Mouse (Mus musculus) lung, embryonic 14.5 days (tissue): ENCODE data around the gene Tprkb. TPM values are rescaled to one million over a fixed set of nuclear protein-coding genes. Genes with fewer than 3 reads are reported as not detected.
"Not testable (repeated sequence)": the region's sequence is repeated elsewhere in the genome, so short reads cannot be mapped to it uniquely, and the experiment has no call there.

Source experiments
- ATAC-seq: fragments of 200-750 bp; cut with Nextera tagmentation; 2 replicates; pipeline ENCODE4 v1.8.0; 2017; ENCODE audit warnings: mild to moderate bottlenecking, moderate TSS enrichment, moderate library complexity; ENCODE audit not compliant: insufficient read depth
- DNase-seq: peaks from one replicate; pipeline ENCODE4 v3.0.0-alpha.2; 2015
- H3K27ac ChIP-seq: fragments of 300-500 bp; sonication (generic); 2 replicates; pipeline ENCODE4 v1.5.1; 2014; ENCODE audit warnings: low read depth, mild to moderate bottlenecking, moderate library complexity
- H3K27me3 ChIP-seq: fragments of 300-500 bp; sonication (generic); 2 replicates; pipeline ENCODE4 v1.6.1; 2014; ENCODE audit warnings: low read length, control low read depth; ENCODE audit not compliant: insufficient read depth
- H3K36me3 ChIP-seq: fragments of 300-500 bp; sonication (generic); 2 replicates; pipeline ENCODE4 v1.6.1; 2014; ENCODE audit warnings: control low read depth; ENCODE audit not compliant: insufficient read depth
- H3K4me1 ChIP-seq: fragments of 300-500 bp; sonication (generic); 2 replicates; pipeline ENCODE4 v1.6.1; 2014; ENCODE audit warnings: antibody characterized with exemption, control low read depth; ENCODE audit not compliant: insufficient read depth
- H3K4me2 ChIP-seq: fragments of 300-500 bp; sonication (generic); 2 replicates; pipeline ENCODE4 v1.6.1; 2014; ENCODE audit warnings: mild to moderate bottlenecking
- H3K4me3 ChIP-seq: fragments of 300-500 bp; sonication (generic); 2 replicates; pipeline ENCODE4 v1.5.1; 2014; ENCODE audit warnings: low read depth, low read length
- H3K9ac ChIP-seq: fragments of 300-500 bp; sonication (generic); 2 replicates; pipeline ENCODE4 v1.6.1; 2014
- H3K9me3 ChIP-seq: fragments of 300-500 bp; sonication (generic); 2 replicates; pipeline ENCODE4 v1.6.1; 2016; ENCODE audit warnings: low read depth, low read length, control low read depth
- CTCF ChIP-seq: IDR thresholded peaks from 2 replicates; pipeline ENCODE4 v1.5.1; 2016; ENCODE audit warnings: antibody characterized with exemption, low read depth
- WGBS: fragments of 180-500 bp; shearing (Covaris S2); extraction: QIAGEN DNeasy Blood & Tissue Kit; methylation state at CpG from one replicate; pipeline ENCODE4 v1.1.7; 2014; 5-methylcytosine and 5-hydroxymethylcytosine counted together
- polyA plus RNA-seq: library from polyadenylated mRNA; unstranded; fragments of >200 nt; fragmentation: Nextera tagmentation; extraction: Ambion mirVana; gene quantifications from 2 replicates; pipeline ENCODE4 v1.2.1, GENCODE M21; 2014

Tprkb gene
- polyA plus RNA-seq, 1 experiment from 2014 or later = 29.1 TPM

- ATAC-seq (no peak), DNase-seq (no peak)
- no peaks in the 10 kb centered on the region for H3K9me3 ChIP-seq
- H3K27ac ChIP-seq = no peak overlapping the region
- H3K4me3 ChIP-seq = no peak overlapping the region
- H3K27me3 ChIP-seq = no peaks in the 10 kb centered on the region
- no peak overlapping the region for H3K9ac ChIP-seq
- WGBS = 78% methylated on average over 1 of the region's 1 CpGs
- H3K4me1 ChIP-seq = no peaks in the 10 kb centered on the region
- no peak for TF ChIP-seq CTCF
- no peak overlapping the region for H3K4me2 ChIP-seq
- no peaks in the 10 kb centered on the region for H3K36me3 ChIP-seq
Observed at GRCm38 (mm10) chr6:85975761-85976160, 64.1 kb downstream of the Tprkb start.

- Histone ChIP-seq H3K9me3 (no peaks in the 10 kb centered on the region), H3K4me2 (no peak overlapping the region), H3K27ac (no peak overlapping the region), H3K9ac (no peak overlapping the region), H3K4me3 (no peak overlapping the region), H3K36me3 (no peaks in the 10 kb centered on the region), H3K4me1 (no peaks in the 10 kb centered on the region), H3K27me3 (no peaks in the 10 kb centered on the region)
- no peak for TF ChIP-seq CTCF
- ATAC-seq = no peak
- no peak for DNase-seq
- WGBS = 80% methylated on average over 5 of the region's 5 CpGs
Observed at GRCm38 (mm10) chr6:85976242-85976641, 64.6 kb downstream of the Tprkb start.

- not testable (repeated sequence) for ATAC-seq, H3K4me2 ChIP-seq, H3K27me3 ChIP-seq, H3K4me3 ChIP-seq, H3K9ac ChIP-seq, DNase-seq, H3K36me3 ChIP-seq, H3K9me3 ChIP-seq, H3K4me1 ChIP-seq, H3K27ac ChIP-seq
- 68% methylated on average over 4 of the region's 4 CpGs for WGBS
Observed at GRCm38 (mm10) chr6:85978736-85979135, 67.1 kb downstream of the Tprkb start.

Other genes starting within 250 kb of the Tprkb start
- gene Nat8f7, start 198.7 kb upstream of the Tprkb start, polyA plus RNA-seq = not detected in 2 replicates
- 0.12 and 0.19 TPM in 2 replicates for gene Nat8f3, start 146.1 kb upstream of the Tprkb start, polyA plus RNA-seq
- gene Nat8f6, start 90.9 kb upstream of the Tprkb start, polyA plus RNA-seq = not detected in 2 replicates
- not detected in 2 replicates for gene Nat8f5, start 90.9 kb upstream of the Tprkb start, polyA plus RNA-seq
- gene Nat8, start 79.8 kb upstream of the Tprkb start, polyA plus RNA-seq = not detected in 2 replicates
- gene Nat8f2, start 42.7 kb upstream of the Tprkb start, polyA plus RNA-seq = not detected in 2 replicates
- 4.9 and 5.4 TPM in 2 replicates for gene Nat8f4, start 7.0 kb upstream of the Tprkb start, polyA plus RNA-seq
- gene Nat8f1, start 3.8 kb downstream of the Tprkb start, polyA plus RNA-seq = 2.2 and 3.6 TPM in 2 replicates
- 50.0 and 56.3 TPM in 2 replicates for gene Dusp11, start 49.8 kb downstream of the Tprkb start, polyA plus RNA-seq
- gene Figla, start 104.3 kb downstream of the Tprkb start, polyA plus RNA-seq = not detected in 2 replicates
- 1.6 and 2.2 TPM in 2 replicates for gene Add2, start 116.8 kb downstream of the Tprkb start, polyA plus RNA-seq